Mouse (Mus musculus) T-cell, adult 66 days (primary cell): ENCODE results near the gene Tsc22d2. TPM values are rescaled to one million over a fixed set of nuclear protein-coding genes. Genes with fewer than 3 reads are reported as not detected.

Source experiments
- total RNA-seq, 2 experiments: library from RNA; stranded (reverse); gene quantifications; 3 replicates in 1 of 2; 4 replicates in 1 of 2; pipeline ENCODE4 v1.2.4; 2023

Tsc22d2 gene
- 10 to 100 TPM; 49.3 to 54.4 TPM for total RNA-seq

GRCm38 (mm10) chr3:58414234-58414938 lies at the start of gene Tsc22d2:
TSS of gene Tsc22d2 (plus strand) at chr3:58414715.

Other genes with a start within 250 kb of the Tsc22d2 start
- gene Eif2a, start 111.1 kb downstream of the Tsc22d2 start, total RNA-seq = 10 to 100 TPM; 67.4 to 69.8 TPM
- 10 to 100 TPM; 50.8 to 52.0 TPM for gene Serp1, start 111.2 kb downstream of the Tsc22d2 start, total RNA-seq
- gene Selenot, start 161.9 kb downstream of the Tsc22d2 start, total RNA-seq = 100 to 1,000 TPM; 127 to 128 TPM
- not detected for gene Erich6, start 222.5 kb downstream of the Tsc22d2 start, total RNA-seq